Mouse (Mus musculus): Measurements from ENCODE around the gene Tmem198. TPM values are rescaled to one million over a fixed set of nuclear protein-coding genes. Genes with fewer than 3 reads are reported as not detected.

The Tmem198 gene
- polyA plus RNA-seq, 1 experiment from 2014 or later = 0.35 TPM

DNA sequence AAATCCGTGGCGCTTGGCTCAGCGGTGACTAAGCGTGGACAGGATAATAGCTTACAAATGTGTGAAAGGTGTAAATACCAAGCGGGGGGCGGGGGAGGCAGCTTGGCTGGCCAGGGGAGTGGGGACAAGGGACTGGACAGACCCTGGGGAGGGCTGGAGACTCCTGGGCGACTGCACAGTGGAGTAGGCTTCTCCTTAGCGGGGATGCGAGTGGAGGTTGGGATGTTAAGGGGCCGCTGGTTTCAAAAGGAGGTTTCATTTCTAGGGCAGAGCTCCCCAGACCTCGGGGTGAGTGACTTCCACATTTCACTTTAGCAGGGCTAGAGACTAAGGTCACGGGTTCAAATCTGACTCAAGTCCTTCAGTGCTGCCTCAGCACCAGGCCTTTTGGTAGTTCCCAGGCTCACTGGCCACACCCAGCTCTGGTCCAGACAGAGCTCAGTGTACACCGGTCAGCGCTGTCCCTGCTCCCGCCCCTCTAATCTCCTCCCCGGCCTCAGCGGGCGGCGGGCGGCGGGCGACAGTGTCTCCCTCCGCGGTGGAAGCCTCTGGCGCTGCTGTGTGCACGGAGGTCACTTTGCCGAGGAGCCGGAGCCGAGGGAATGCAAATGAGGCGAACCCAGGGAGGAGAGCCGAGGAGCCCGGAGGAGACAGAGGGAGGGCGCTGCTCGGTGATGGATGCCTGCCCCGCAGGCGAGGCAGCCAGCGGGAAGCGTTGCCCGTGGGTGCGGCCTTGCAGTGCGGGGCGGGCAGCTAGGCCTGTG, 21.1 kb upstream of the Tmem198 start:
- no peaks in the 10 kb centered on the region for H3K36me3 ChIP-seq
- peaks cover 91% of the 10 kb centered on the region for H3K27me3 ChIP-seq (ENCODE audit: low read depth, poor library complexity, severe bottlenecking)
- WGBS = under 1% methylated on average over 42 of the region's 42 CpGs
- H3K4me1 ChIP-seq = peaks cover 68% of the 10 kb centered on the region
- H3K9me3 ChIP-seq (replicated peaks) = no peaks in the 10 kb centered on the region
- DNase-seq (ENCODE audit: low spot score) = peak; percentile 62
- H3K27ac ChIP-seq = peak overlapping the region; percentile 62
- peak overlapping the region; percentile 45 for H3K4me3 ChIP-seq

DNA sequence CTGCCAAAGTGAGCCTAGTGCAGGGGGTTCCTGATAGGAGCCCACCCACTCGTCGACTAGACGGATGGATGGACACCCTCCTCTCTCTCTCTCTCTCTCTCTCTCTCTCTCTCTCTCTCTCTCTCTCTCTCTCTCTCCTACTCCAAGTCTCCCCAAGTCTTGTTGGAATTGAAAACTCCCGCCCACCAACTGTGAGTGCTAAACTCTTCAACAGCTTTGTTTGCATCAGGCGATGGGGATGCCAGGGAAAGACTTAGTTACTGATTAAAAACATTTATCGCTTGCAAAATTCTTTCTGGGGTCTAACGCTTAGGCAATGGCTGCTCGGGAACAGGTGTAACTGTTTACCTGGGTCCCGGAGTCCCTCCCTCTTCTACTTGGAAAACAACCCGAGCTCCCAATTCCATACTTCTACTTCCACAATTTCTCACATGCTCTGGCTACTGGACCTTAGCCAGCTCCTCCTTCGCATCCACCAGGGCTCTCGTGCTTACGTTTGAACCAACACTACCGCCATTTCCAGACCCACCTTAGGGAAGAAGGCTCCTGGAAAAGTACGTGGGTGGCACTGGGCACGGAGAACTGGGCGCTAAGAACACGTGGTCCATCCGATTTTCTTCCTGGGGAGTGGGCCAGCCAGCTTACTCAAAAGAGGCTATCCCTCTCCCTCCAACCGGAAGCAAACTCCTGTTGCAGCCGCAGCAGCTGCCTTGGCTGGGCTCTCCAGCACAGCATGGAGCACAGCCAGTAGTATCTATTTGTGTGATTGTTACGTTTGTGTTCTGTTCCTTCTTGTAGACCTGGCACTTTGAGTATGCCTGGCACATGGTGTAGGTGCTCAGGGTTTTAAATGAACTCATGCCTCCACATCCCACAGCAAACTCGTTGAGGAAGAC, 20.3 kb upstream of the Tmem198 start:
- peaks cover 89% of the 10 kb centered on the region for H3K27me3 ChIP-seq (ENCODE audit: low read depth, poor library complexity, severe bottlenecking)
- 12% methylated on average over 23 of the region's 23 CpGs for WGBS
- peak overlapping the region; percentile 45 for H3K4me3 ChIP-seq
- H3K27ac ChIP-seq = peak overlapping the region; percentile 62
- no peak for DNase-seq (ENCODE audit: low spot score)
- H3K9me3 ChIP-seq (replicated peaks) = no peaks in the 10 kb centered on the region
- H3K4me1 ChIP-seq = peaks cover 67% of the 10 kb centered on the region
- no peaks in the 10 kb centered on the region for H3K36me3 ChIP-seq

DNA sequence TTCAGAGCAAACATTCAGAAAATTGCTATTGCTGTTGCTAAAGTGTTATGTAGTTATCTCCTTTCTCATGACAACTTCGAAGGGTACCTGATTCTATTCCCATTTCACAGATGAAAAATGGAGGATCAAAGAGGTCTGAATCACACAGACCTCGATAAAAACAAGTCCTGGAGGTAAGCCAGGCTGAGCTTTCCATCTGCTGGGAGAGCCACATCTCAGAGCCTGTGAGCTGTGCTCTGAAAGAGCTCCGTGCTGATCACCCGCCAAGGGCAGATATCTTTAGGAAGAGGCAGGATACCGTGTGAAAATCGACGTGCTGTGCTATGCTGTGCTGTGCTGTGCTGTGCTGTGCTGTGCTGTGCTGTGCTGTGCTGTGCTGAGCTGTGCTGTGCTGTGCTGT, 19.0 kb upstream of the Tmem198 start:
- no peak for DNase-seq (ENCODE audit: low spot score)
- WGBS = 87% methylated on average over 7 of the region's 7 CpGs
- no peak overlapping the region for H3K27ac ChIP-seq
- H3K27me3 ChIP-seq (ENCODE audit: low read depth, poor library complexity, severe bottlenecking) = peaks cover 90% of the 10 kb centered on the region
- no peak overlapping the region for H3K4me3 ChIP-seq
- no peaks in the 10 kb centered on the region for H3K9me3 ChIP-seq (replicated peaks)
- H3K4me1 ChIP-seq = peaks cover 68% of the 10 kb centered on the region
- H3K36me3 ChIP-seq = no peaks in the 10 kb centered on the region

- no peak overlapping the region for H3K27ac ChIP-seq
- no peak overlapping the region for H3K4me3 ChIP-seq
- 9% methylated on average over 1 of the region's 1 CpGs for WGBS
- no peak for DNase-seq (ENCODE audit: low spot score)
- H3K4me1 ChIP-seq = peaks cover 51% of the 10 kb centered on the region
- H3K9me3 ChIP-seq (replicated peaks) = no peaks in the 10 kb centered on the region
- H3K36me3 ChIP-seq = no peaks in the 10 kb centered on the region
- H3K27me3 ChIP-seq (ENCODE audit: low read depth, poor library complexity, severe bottlenecking) = peaks cover 86% of the 10 kb centered on the region
Measured at GRCm38 (mm10) chr1:75462636-75463035, 16.7 kb upstream of the Tmem198 start.

DNA sequence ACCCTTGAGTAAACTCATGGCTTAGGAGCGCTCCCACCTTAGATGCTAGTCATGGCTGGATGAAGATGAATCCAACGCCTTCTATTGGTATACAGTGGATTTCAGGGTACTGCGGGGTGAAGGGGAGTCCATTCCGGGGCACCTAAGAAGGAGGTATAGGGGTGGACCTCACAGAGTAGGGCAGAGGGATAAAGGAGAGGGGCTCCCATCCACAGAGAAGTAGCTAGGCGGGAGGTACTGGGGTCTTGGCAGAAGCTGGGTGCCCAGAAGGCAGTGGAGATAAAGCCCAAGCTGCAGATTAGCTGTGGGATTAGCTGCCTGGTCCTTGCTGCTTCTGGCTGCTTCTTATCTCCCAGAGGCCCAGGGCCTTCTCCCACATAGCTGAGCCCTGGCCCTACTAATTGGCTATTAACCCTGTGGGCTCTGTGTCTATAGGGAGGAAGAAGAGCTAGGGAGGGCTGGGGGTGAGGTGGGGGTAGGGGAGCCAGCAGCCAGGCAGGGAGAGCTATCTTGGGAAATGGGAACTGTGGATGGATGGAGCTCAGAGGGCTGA, 15.6 kb upstream of the Tmem198 start:
- Histone ChIP-seq H3K4me1 (peaks cover 43% of the 10 kb centered on the region), H3K27me3 (ENCODE audit: low read depth, poor library complexity, severe bottlenecking) (peaks cover 85% of the 10 kb centered on the region), H3K36me3 (no peaks in the 10 kb centered on the region), H3K27ac (no peak overlapping the region; the same call in 1 of the 2 replicates), H3K9me3 (replicated peaks) (no peaks in the 10 kb centered on the region), H3K4me3 (no peak overlapping the region)
- WGBS = 77% methylated on average over 5 of the region's 5 CpGs
- DNase-seq (ENCODE audit: low spot score) = no peak

DNA sequence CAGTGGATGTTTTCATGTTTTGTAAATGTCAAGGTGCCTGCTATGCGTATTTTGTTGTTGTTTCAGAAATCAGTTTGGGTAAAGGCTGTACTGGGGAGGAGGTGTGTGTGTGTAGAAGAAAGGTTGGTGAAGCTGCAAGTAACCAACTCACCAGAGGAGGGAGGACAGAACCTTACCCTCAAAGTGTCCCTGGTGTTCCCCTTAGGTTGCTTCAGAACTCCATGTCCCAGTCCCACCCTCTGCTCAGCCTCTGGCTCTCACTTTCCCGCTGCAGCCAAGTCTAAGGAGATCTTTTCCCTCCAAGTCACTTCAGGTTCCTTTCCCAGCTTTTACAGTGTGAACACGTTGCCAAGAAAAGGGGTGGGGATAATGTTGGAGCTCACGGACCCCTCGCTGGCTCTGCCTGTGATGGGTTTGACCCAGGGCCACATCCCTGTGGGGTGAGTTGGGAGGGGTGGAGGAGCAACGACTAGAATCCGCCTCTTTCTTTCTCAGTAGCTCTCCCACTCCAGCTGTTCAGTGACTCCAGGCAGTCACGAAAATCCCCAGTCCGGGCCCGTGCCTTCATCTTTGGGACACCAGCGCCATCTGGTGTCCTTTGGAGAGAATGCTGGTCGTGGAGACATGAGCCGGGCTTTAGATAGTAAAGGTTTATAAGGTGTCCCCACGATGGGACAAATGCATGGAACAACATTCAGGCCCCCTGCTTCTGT, 12.0 kb upstream of the Tmem198 start:
- 8% methylated on average over 14 of the region's 14 CpGs for WGBS
- Histone ChIP-seq H3K27ac (peak overlapping the region; percentile 67), H3K4me3 (no peak overlapping the region), H3K4me1 (peaks cover 36% of the 10 kb centered on the region), H3K27me3 (ENCODE audit: low read depth, poor library complexity, severe bottlenecking) (peaks cover 74% of the 10 kb centered on the region), H3K36me3 (peaks cover 6% of the 10 kb centered on the region), H3K9me3 (replicated peaks) (no peaks in the 10 kb centered on the region)
- DNase-seq (ENCODE audit: low spot score) = peak; percentile 90

DNA sequence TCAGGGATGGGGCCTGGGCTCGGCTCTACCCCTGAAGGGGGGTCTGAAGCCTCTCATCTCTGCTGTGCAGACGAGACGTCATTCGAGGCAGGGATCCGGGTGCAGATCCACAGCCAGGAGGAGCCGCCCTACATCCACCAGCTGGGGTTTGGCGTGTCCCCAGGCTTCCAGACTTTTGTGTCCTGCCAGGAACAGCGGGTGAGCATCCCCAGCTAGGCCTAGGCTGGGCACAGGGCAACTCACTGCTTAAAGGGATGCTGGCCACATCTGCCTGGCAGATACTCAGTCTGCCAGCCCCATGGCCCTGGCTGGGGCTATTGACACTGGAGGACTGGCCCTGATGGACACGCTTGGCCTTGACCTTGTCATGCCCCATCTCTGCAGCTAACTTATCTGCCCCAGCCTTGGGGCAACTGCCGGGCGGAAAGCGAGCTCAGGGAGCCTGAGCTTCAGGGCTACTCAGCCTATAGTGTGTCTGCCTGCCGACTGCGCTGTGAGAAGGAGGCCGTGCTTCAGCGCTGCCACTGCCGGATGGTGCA, 10.0 kb upstream of the Tmem198 start:
- peaks cover 77% of the 10 kb centered on the region for H3K27me3 ChIP-seq (ENCODE audit: low read depth, poor library complexity, severe bottlenecking)
- H3K27ac ChIP-seq = no peak overlapping the region
- H3K9me3 ChIP-seq (replicated peaks) = no peaks in the 10 kb centered on the region
- WGBS = 82% methylated on average over 17 of the region's 17 CpGs
- no peak overlapping the region for H3K4me3 ChIP-seq
- peaks cover 22% of the 10 kb centered on the region for H3K4me1 ChIP-seq
- no peak for DNase-seq (ENCODE audit: low spot score)
- H3K36me3 ChIP-seq = peaks cover 26% of the 10 kb centered on the region

DNA sequence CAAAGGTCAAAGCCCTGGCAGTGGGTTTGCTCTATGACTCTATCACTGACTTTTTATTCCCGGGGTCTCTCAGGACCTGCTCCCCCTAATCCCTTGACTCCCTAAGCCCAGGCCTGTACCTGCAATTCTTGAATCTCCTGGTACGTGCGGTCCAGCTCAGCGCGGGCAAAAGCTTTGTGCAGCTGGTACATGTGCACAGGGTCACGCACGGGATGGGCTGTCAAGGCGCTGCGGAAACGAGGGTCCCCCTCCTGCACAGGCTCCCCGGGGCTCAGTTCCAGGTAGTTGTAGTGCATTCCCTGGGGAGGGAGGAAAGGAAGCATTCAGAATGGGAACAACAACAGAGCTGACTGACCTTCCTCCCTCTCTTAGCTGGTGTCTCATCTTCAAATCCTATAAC, 2.9 kb upstream of the Tmem198 start:
- Histone ChIP-seq H3K27ac (no peak overlapping the region), H3K9me3 (replicated peaks) (no peaks in the 10 kb centered on the region), H3K4me1 (peaks cover 36% of the 10 kb centered on the region), H3K27me3 (ENCODE audit: low read depth, poor library complexity, severe bottlenecking) (peaks cover 65% of the 10 kb centered on the region), H3K36me3 (peaks cover 55% of the 10 kb centered on the region), H3K4me3 (no peak overlapping the region)
- WGBS = 96% methylated on average over 11 of the region's 11 CpGs
- no peak for DNase-seq (ENCODE audit: low spot score)

- 13% methylated on average over 35 of the region's 35 CpGs for WGBS
- Histone ChIP-seq H3K4me3 (peak overlapping the region; percentile 88), H3K27me3 (ENCODE audit: low read depth, poor library complexity, severe bottlenecking) (peaks cover 69% of the 10 kb centered on the region), H3K9me3 (replicated peaks) (no peaks in the 10 kb centered on the region), H3K36me3 (peaks cover 48% of the 10 kb centered on the region), H3K4me1 (peaks cover 38% of the 10 kb centered on the region), H3K27ac (no peak overlapping the region)
- DNase-seq (ENCODE audit: low spot score) = peak; percentile 93
Measured at GRCm38 (mm10) chr1:75477264-75477965, 1.9 kb upstream of the Tmem198 start.

DNA sequence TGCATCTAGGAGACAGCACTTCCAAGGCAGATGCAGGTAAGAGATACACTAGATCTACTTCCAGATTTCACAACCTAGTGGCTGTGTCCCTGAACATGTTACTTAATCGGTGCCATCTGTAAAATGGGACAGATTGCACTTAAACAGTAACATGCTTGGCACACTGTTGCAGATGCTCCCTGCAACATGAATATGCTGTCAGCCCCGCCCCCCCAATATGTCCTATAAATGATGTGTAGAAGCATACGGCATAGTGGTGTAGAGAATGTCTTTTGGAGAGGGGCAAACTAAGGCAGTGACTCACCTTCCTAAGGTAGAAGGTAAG, 1.4 kb upstream of the Tmem198 start:
- H3K4me3 ChIP-seq = peak overlapping the region; percentile 88
- H3K9me3 ChIP-seq (replicated peaks) = no peaks in the 10 kb centered on the region
- DNase-seq (ENCODE audit: low spot score) = no peak
- H3K27me3 ChIP-seq (ENCODE audit: low read depth, poor library complexity, severe bottlenecking) = peaks cover 73% of the 10 kb centered on the region
- 49% methylated on average over 3 of the region's 3 CpGs for WGBS
- peaks cover 43% of the 10 kb centered on the region for H3K36me3 ChIP-seq
- H3K27ac ChIP-seq = no peak overlapping the region
- peaks cover 43% of the 10 kb centered on the region for H3K4me1 ChIP-seq

GRCm38 (mm10) chr1:75478497-75478896, 835 bp upstream of the Tmem198 start:
- Histone ChIP-seq H3K27me3 (ENCODE audit: low read depth, poor library complexity, severe bottlenecking) (peaks cover 73% of the 10 kb centered on the region), H3K27ac (peak overlapping the region; percentile 86), H3K4me1 (peaks cover 43% of the 10 kb centered on the region), H3K4me3 (peak overlapping the region; percentile 88), H3K36me3 (peaks cover 37% of the 10 kb centered on the region), H3K9me3 (replicated peaks) (no peaks in the 10 kb centered on the region)
- DNase-seq (ENCODE audit: low spot score) = no peak
- WGBS = 0% methylated on average over 21 of the region's 25 CpGs

GRCm38 (mm10) chr1:75479635-75479989, 280 bp downstream of the Tmem198 start:
- Histone ChIP-seq H3K36me3 (peaks cover 26% of the 10 kb centered on the region), H3K27me3 (ENCODE audit: low read depth, poor library complexity, severe bottlenecking) (peaks cover 74% of the 10 kb centered on the region), H3K4me3 (peak overlapping the region; percentile 88), H3K27ac (peak overlapping the region; percentile 86; the same call in 1 of the 2 replicates), H3K9me3 (replicated peaks) (no peaks in the 10 kb centered on the region), H3K4me1 (peaks cover 43% of the 10 kb centered on the region)
- no peak for DNase-seq (ENCODE audit: low spot score)
- WGBS = 2% methylated on average over 24 of the region's 24 CpGs
